Mouse (Mus musculus): Measurements from ENCODE around the gene Ss18l2.

The Ss18l2 gene

DNA sequence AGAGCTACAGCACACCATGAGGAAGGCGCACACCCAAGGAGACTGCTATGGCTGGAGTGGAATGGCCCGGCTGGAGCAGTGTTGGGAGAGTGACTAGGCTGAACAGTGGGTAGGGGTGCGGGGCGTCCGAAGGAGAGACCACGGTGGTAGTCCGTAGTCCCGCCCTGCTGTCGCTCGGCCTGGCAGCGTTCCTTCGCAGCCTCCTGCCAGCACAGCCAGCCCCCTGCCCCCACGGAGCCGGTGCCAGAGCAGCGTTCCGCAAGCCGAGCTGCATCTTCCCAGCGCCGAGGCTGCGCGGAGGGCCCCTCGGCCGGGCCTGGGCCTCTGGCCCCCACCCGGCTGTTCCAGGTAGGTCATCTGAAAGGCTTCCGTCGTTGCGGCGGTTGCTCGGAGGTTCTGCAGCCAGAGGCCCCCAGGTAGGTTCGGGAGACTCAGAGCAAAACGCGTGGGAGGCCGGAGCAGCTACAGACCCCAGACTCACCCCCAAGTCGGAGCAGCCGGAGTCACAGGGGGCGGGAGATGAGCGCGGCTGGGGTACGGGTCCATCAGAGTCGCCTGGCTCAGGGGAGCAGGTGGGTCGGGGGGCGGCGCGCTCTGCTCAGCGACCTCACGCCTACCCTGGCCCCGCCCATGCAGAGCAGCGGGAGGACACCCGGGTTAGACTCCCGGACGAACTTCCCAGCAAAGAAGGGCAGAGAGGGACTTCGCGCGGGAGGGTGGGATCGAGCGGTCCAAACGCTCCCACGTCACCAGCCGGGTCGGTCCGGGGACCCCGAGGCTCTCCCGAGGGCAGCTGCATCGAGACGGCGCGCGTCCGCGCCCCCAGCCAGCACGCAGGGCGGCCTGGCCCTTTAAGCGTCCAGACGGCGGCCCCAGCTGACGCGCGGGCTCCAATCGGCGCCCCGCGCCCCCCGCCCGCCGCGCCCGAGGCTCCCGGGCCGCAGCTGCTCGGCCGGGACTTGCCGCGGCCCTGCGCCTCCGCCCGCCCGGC is 49.3 kb downstream of the Ss18l2 start, which contains the start of gene Zfp651:
Gene Zfp651 (plus strand): TSS at position 240 of the 991 bp plus-strand sequence.
- DNase-seq (ENCODE audit: low read depth), result peak; percentile 39

DNA sequence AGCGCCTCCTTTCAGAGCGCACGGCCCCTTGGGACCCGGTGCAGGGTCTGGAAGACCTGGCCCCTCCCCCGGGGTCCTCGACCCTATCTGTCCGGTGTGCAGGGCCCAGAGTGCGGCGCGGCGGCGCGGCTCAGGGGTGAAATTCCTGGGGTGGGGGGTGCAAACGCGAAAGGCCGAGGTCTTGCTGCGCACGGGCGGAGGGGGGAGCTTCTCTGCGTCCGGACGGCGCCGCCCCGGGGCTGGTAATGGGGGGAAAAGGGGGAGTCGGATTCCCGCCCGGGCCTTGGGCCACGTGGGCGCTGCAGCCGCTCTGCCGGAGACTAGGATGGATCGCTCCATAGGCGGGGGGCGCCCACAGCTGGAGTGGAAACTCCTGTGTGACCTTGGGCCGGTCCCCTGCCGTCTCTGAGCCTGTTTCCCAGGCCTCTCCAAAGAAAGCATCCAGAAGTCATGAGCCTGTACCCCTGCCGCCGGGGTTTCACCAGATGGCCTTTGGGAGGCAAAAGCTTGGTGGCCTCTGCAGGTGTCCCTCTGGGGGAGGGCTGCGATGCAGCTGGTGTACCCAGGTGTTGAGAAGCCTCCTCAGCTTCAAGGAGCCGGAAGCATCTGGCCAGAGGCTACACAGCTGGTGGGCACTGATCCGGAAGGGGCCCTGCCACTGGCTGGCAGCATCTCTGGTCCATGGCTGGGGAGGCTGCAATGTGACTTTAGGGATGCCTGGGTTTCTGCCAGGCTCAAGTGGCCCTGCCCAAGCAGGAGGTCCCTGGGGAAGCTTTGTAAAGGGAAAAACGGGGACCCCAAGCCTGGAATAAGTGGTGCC is 50.4 kb downstream of the Ss18l2 start:
- DNase-seq (ENCODE audit: low read depth), result no peak

DNA sequence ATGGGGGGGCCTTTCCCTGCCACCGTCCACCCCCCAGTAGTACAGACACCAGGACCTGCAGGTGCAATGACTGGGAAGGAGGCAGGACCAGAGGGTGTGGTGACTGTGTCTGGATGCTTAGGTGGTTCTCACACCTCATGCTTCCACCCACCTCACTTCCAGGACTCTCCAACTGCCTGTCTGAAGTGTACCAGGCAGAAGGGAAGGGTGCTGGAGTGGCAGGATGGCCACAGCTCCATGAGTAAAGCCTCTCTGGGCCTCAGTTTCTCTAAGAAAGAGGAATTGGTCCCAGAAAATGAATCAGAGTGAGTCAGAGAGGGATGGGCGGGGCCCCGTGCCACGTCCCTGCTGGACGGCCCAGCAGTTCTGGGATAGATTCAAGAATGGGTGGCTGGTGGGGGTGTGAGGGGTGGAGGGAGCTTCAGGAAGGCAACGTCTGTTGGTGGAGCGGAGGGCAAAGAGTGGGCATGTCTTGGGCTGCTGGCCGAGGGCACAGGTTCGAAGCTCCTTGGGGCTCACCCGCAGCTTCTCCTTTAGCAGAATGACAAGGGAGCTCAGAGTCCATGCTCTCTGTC is 51.0 kb downstream of the Ss18l2 start:
- no peak for DNase-seq (ENCODE audit: low read depth)

GRCm38 (mm10) chr9:121761787-121762186 is 51.7 kb downstream of the Ss18l2 start:
- no peak for DNase-seq (ENCODE audit: low read depth)

DNA sequence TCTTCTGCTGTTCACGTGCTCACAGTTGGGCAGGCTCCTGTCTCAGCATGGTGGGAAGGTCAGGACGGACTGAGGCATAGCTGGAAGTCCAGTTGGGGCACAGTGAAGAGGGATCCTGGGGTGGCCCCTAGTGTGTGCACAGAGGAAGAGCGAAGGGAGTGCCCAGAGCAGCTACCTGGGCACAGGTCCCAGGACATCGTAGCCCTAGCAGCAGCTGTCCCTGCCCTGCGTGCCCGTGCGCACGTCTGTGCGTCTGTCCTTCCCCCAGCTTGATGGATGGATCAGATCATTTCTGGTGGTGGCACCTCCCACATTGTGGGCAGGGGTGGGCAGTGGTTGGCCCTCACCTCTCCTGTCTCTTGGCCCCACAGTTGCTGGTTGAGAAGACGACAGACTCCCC is 52.1 kb downstream of the Ss18l2 start:
- no peak for DNase-seq (ENCODE audit: low read depth)

DNA sequence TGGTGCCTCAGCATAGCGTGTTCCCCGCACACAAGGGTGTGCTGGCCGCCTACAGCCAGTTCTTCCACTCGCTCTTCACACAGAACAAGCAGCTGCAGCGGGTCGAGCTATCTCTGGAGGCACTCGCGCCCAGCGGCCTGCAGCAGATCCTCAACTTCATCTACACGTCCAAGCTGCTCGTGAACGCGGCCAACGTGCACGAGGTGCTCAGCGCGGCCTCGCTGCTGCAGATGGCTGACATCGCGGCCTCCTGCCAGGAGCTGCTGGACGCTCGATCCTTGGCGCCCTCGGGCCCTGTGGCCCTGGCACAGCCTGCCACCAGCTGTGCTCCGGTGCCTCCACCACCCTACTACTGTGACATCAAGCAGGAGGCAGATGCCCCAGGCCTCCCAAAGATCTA is 52.6 kb downstream of the Ss18l2 start:
- no peak for DNase-seq (ENCODE audit: low read depth)
